Mouse (Mus musculus) embryo, embryonic 11 days (tissue): Measurements from ENCODE around the gene Steap2.

Experiments used
- DNase-seq: peaks from one replicate; pipeline ENCODE4 v3.0.0-alpha.2; 2015

Steap2 gene

GRCm38 (mm10) chr5:5664371-5664926 lies 29.9 kb downstream of the Steap2 start:
- DNase-seq = no peak

- peak; percentile 94 for DNase-seq
Measured at GRCm38 (mm10) chr5:5663655-5664370, 30.6 kb downstream of the Steap2 start, which contains the start of gene Cfap69. Gene Cfap69 (minus strand): TSS chr5:5664239.

GRCm38 (mm10) chr5:5663057-5663456 lies 31.3 kb downstream of the Steap2 start:
- DNase-seq = no peak

GRCm38 (mm10) chr5:5658680-5659079 lies 35.7 kb downstream of the Steap2 start:
- DNase-seq = no peak

DNA sequence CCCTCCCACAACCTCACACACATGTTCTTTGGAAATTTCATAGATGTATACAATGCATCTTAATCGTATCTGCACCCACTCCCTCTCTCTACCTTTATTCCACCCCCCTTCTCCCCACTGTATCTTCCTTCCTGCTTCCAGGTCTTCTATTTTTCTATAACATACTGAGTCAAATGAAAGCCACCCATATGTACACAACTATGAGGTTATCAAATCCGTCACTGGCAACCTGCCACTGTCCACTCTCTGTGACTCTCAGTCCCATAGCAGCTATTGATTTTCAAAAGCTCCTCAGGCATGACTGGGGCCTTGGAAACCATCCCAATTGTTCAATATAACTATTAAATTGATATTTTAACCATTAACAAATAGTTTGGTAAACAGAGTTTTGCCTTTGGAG lies 36.4 kb downstream of the Steap2 start:
- DNase-seq = no peak

DNA sequence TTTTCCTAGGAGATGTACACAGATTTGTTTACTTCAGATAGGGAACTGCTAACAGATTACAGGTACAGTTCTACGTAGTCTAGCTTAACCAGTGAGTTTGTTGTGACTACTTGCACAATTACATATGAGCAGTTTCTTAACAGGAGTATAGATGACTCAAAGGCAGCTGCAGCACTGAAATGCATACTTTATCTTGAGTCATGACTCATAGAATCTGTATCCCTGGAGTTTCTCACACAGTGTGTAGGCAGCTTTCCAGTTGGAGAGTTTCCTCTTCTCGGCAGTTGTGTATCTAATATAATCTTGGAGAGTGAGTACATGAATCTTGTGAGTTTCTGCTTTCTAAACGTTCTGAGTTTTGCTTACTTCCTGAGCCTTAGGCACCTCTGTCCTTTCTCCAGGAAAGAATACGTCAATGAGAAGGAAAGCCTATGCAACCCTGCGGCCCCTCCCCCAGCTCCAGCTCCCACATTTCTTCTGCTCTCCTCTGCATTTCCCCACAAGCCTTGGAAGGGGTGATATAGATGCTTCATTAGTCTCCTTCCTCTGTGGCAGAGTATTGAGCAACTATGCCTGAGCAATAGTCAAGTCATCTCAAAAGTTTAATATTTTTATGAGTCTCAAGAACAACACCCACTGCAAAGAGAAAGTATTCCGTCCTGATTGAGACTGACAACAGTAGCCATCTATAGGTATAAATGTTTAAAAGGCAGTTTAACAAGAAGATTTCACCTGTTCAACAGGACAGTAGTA lies 45.4 kb downstream of the Steap2 start:
- no peak for DNase-seq

- DNase-seq = peak; percentile 30
Measured at GRCm38 (mm10) chr5:5646173-5646572, 48.2 kb downstream of the Steap2 start.

DNA sequence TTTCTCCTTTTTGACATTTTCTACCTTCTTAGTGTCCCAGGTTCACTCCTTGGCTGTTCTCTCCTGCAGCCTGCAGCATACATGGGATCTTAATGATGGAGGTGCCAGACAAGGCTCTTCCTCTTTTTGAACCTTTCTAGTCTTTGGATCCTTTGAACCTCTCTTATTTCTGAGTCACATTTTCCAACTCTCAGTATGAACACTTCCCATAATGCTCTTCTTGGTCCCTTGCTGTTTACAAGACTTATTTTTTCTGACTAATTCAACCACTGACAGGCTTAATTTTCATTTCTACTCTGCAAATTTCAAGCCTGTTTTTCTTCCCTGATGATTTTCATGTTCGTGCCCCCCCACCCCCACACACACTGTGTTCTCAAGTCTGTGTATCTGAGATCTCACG lies 55.9 kb downstream of the Steap2 start:
- DNase-seq = no peak

- no peak for DNase-seq
Measured at GRCm38 (mm10) chr5:5625491-5625890, 68.9 kb downstream of the Steap2 start.

GRCm38 (mm10) chr5:5618329-5618728 lies 76.0 kb downstream of the Steap2 start:
- DNase-seq = no peak
